Mouse (Mus musculus): ENCODE results near the gene Suclg2.

GRCm38 (mm10) chr6:95700191-95700590 lies 18.4 kb downstream of the Suclg2 start:
- no peak for TF ChIP-seq CTCF (conservative IDR thresholded peaks at IDR 0.05; ENCODE audit: insufficient read depth, insufficient read length, low read depth, low read length)
- no peak for TF ChIP-seq POLR2A (IDR thresholded peaks at IDR 0.05; ENCODE audit: low read depth, low read length)

Data from kidney, adult 2 months (tissue).